Mouse (Mus musculus) midbrain, embryonic 11.5 days (tissue): ENCODE results near the gene Ror1. TPM values are rescaled to one million over a fixed set of nuclear protein-coding genes. Genes with fewer than 3 reads are reported as not detected.

Experiments used
- polyA plus RNA-seq: library from polyadenylated mRNA; unstranded; fragments of >200 nt; fragmentation: Nextera tagmentation; extraction: Ambion mirVana; gene quantifications from 2 replicates; pipeline ENCODE4 v1.2.1, GENCODE M21; 2014

Gene Ror1
- polyA plus RNA-seq, 1 experiment from 2014 or later = 4.8 TPM

Other genes starting within 250 kb of the Ror1 start
- 46.6 and 46.7 TPM in 2 replicates for gene Pgm1, start 166.4 kb upstream of the Ror1 start, polyA plus RNA-seq
- 66.5 and 69.2 TPM in 2 replicates for gene Itgb3bp, start 166.0 kb upstream of the Ror1 start, polyA plus RNA-seq